Mouse (Mus musculus) thymus, adult 2 months (tissue): Measurements from ENCODE around the gene Morn5.

Experiments used
- CTCF ChIP-seq: fragments of 200-500 bp; IDR thresholded peaks from 2 replicates; pipeline ENCODE4 v1.5.1; 2012; ENCODE audit warnings: mild to moderate bottlenecking, control low read depth, low read length, moderate library complexity, borderline replicate concordance; ENCODE audit not compliant: control insufficient read depth, poor library complexity, insufficient read depth; ENCODE audit errors: extremely low read depth
- POLR2A ChIP-seq: fragments of 200-500 bp; IDR thresholded peaks from 2 replicates; pipeline ENCODE4 v1.6.1; 2012; ENCODE audit warnings: mild to moderate bottlenecking, low read length, control low read depth, moderate library complexity; ENCODE audit not compliant: control insufficient read depth, poor library complexity, insufficient read depth; ENCODE audit errors: extremely low read depth

- TF ChIP-seq CTCF (no peak), POLR2A (no peak)
These were observed 43.5 kb downstream of the Morn5 start for GRCm38 (mm10) chr2:36092748-36093147.
